Mouse (Mus musculus): ENCODE results near the gene Ncor2.

GRCm38 (mm10) chr5:125215930-125216459, 37.0 kb upstream of the Ncor2 start:
- no peak for TF ChIP-seq CTCF (IDR thresholded peaks at IDR 0.05; ENCODE audit: control insufficient read depth, insufficient read depth, low read length)
- TF ChIP-seq POLR2A (IDR thresholded peaks at IDR 0.05; ENCODE audit: borderline replicate concordance, control insufficient read depth, low read depth, low read length) = no peak
